Mouse (Mus musculus): ENCODE measurements around the gene Olfr301.

Olfr301 gene

DNA sequence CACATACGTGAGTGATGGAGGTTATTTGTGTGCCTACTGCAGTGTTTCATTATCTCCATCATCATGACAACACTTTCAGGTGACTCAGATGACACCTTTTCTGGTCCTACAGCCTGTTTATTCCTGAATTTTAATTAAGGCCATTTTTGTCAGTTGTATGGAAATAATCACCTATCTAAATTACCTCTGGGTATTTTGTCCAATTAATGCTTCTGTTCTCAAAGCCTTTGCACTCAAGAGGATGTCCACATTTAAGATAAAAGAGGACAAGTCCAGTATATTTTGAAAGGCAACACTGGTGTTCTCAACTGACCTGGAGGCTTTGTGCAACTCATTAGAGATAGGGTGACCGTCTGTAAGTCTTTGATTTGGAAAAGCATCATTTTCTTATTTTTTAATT is at the start of gene Olfr301:
Gene Olfr301, plus strand, starts transcription at position 301 of the 400 bp plus-strand sequence.
- TF ChIP-seq GATA4 (IDR thresholded peaks at IDR 0.05; ENCODE audit: insufficient replicate concordance, low read length), result no peak

DNA sequence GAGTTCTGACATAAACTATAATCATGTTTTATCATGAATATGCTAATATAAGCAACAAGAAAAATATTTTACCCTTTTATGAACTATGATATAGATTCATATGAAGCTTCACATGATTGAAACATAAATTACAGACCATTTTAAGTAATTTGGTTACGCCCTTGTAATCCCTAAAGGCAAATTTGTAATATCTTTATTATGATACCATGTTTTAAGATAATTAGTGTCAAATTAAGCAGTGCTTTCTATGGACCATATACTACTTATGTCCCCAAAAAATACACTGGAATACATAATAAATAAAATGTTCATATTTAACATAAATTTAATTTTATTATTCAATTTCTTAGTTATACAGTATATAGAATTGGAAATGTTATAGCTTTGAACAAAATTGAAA is 36.8 kb upstream of the Olfr301 start, which contains the start of gene Olfr305:
Gene Olfr305, minus strand, starts transcription at position 101 of the 400 bp plus-strand sequence.
- TF ChIP-seq GATA4 (IDR thresholded peaks at IDR 0.05; ENCODE audit: insufficient replicate concordance, low read length), result no peak

DNA sequence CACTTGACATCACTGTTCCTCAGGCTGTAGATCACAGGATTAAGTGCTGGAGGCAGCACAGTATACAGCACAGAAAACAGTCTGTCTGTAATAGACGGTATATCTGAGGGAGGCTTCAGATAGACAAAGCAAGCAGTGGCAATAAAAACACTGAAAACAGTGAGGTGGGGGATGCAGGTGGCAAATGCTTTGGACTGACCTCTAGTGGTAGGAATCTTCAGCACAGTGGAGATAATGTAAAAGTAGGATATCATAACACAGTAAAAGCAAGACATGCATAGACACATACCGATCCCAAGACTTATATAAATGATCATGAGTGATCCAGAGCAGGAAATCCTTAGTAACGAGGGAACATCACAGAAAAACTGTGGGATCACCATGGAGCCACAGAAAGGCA is 17.9 kb upstream of the Olfr301 start:
- no peak for TF ChIP-seq GATA4 (IDR thresholded peaks at IDR 0.05; ENCODE audit: insufficient replicate concordance, low read length)

DNA sequence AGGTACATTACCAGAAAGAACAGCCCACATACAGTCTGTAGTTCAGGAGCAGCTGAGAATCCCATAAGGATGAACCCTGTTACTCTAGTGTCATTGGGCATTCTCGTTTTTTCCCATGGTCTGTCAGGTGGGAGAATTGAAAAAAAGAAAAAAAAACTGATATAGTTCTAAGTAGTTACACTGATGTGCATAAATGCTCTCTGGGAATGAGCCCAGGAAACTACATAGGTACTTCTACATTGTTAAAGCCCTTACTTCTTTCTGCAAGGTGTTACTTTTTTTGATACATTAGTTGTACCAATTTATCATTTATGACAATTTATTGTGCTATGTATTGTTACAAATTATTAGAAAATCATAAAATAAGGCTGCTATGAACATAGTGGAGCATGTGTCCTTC is 17.1 kb upstream of the Olfr301 start, which contains the start of gene Olfr304:
Gene Olfr304, minus strand, starts transcription at position 101 of the 400 bp plus-strand sequence.
- no peak for TF ChIP-seq GATA4 (IDR thresholded peaks at IDR 0.05; ENCODE audit: insufficient replicate concordance, low read length)

DNA sequence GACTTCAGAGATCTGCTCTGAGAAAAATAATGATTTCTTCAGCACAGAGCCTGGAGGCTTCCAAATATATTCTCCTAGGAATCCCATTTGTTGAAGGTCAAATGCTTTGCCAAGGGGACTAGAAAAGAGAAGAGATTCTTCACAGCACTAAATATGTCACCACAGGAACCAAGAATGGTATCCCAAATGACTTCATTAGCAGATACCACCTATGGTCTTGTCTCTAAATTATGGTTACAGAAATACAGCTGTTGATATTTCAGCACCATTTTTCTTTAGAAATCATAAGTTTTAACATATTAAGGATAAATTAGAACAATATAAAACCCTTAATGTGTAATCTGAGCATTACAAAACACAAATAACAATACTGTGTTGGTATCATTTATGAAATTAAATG is 6.0 kb upstream of the Olfr301 start, which contains the start of gene Olfr303:
Gene Olfr303, minus strand, starts transcription at position 101 of the 400 bp plus-strand sequence.
- no peak for TF ChIP-seq GATA4 (IDR thresholded peaks at IDR 0.05; ENCODE audit: insufficient replicate concordance, low read length)

DNA sequence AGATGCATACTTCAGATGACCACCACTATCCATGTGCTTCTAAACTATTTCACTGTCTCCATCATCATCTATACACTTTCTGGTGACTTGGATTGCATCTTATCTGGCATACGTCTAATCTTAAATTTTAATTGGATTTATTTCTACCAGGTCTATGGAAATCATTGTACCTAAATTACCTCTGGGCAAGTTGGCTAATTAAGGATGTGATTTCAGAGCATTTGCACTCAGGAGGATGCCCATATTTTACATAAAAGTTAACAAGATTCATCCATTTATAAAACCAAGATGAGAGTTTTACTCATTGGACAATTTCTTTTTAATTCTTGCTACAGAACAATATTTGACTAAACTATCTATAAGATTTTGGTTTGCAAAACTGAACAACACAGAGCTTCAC is 56.0 kb downstream of the Olfr301 start, which contains the start of gene Olfr299:
Gene Olfr299, plus strand, starts transcription at position 301 of the 400 bp plus-strand sequence.
- no peak for TF ChIP-seq GATA4 (IDR thresholded peaks at IDR 0.05; ENCODE audit: insufficient replicate concordance, low read length)
